Mouse (Mus musculus): ENCODE measurements around the gene Wnt10b. TPM values are rescaled to one million over a fixed set of nuclear protein-coding genes. Genes with fewer than 3 reads are reported as not detected.

The Wnt10b gene
- polyA plus RNA-seq (2015; fragmentation: Illumina TruSeq; extraction: RNeasy Lipid Tissue Mini Kit (QIAGEN cat#74804); ENCODE audit: insufficient read depth, low replicate concordance), result 0.59 TPM

DNA sequence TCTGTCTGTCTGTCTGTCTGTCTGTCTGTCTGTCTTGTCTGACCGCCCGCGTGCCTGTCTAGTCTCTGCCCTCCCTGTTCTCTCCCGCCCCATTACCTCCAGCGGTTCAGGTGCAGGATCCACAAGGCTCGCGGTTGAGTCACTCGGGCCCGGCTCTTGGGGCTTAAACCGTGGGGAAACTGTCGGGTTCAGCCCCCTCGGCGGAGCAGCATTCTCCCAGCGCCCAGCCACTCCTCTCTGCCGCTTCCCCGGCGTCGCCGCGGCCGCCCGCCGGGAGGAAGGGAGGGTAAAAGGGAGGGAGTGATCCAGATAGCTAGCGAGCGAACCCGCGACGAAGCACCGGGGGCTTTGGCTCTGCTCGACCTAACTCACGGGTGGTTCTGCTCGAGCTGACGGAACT is at the start of gene Wnt10b:
Gene Wnt10b (minus strand): TSS at position 389 of the 400 bp plus-strand sequence.

DNA sequence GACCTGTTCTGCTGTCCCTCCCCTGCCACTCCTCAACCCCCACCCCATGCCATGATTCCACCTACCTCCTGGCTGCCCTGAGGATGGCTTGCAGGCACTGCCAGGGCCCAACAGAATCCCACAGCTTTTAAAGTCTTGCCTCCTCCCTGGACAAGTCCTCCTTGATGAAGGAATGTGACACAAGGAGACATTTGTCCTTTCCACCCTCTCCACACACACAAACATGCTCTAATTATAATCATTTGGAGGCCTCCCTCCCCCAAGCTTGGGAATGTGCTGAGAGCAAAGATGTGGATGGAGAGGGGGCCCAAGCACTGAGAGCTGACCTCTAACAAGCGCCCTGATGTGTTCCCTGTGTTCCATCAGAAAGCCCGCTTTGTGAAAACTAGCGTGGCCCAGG is 31.4 kb upstream of the Wnt10b start, which contains the start of gene Ddn:
Gene Ddn (minus strand): TSS at position 101 of the 400 bp plus-strand sequence.

DNA sequence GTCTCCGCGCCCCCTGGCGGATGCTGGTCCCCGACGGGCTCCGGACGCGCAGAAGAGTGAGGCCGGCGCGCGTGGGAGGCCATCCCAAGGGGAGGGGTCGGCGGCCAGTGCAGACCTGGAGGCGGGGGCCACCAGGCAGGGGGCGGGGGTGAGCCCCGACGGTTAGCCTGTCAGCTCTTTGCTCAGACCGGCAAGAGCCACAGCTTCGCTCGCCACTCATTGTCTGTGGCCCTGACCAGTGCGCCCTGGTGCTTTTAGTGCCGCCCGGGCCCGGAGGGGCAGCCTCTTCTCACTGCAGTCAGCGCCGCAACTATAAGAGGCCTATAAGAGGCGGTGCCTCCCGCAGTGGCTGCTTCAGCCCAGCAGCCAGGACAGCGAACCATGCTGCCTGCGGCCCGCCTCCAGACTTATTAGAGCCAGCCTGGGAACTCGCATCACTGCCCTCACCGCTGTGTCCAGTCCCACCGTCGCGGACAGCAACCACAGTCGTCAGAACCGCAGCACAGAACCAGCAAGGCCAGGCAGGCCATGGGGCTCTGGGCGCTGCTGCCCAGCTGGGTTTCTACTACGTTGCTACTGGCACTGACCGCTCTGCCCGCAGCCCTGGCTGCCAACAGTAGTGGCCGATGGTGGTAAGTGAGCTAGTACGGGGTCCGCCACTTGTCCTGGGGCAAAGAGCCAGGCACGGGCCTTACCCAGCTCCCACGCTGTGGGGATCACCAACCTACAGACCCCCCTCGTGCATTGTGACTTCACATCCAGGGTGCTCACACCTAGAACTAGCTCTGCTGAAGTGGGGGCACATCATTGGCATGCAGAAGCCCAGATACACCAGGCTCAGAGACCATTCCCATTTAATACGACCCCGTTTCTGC is 11.9 kb upstream of the Wnt10b start, which contains the start of gene Wnt1:
Gene Wnt1 (plus strand): TSS at position 197 of the 875 bp plus-strand sequence.

DNA sequence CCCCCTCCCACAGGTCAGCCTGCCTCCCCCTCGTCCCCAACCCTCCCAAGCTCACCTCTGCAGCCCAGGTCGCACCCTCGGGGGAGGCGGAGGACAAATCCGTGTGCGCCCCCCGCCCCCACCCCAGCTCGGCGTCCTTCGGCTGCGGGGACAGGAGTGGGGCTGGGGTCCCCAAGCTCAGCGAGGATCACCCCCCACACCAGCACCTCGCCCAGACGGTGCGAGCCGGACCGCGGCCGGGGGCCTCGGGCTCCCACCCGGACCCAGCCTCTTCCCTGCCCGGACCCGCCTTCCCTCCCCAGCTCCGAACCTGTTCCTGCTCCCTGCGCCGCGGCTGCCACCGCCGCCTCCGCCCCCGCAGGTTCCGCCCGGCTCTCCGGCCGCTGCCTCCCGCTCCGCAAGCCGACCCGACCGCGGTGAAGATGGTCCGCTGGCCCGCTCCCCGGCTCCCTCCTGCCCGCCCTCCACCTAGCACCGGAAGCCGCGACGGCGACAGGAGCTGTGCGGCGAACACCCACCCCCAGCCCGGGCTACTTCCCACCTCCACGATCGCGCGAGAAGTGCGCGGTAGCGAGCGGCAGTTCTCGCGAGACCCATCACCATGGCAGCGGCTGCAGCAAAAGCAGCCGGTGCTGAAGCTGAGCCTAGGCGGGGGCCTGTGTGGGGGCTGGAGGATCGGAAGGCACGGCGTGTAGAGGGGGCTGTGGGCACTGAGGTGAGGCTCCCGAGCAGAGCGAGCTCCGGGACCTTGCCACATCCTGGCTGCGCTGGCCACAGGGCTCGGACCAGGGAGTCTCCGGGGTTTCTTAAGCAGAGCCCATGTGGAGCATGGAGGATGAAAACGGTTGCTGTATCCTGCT is 15.1 kb downstream of the Wnt10b start, which contains the start of gene Arf3:
Gene Arf3 (minus strand): TSS at position 545 of the 860 bp plus-strand sequence.

DNA sequence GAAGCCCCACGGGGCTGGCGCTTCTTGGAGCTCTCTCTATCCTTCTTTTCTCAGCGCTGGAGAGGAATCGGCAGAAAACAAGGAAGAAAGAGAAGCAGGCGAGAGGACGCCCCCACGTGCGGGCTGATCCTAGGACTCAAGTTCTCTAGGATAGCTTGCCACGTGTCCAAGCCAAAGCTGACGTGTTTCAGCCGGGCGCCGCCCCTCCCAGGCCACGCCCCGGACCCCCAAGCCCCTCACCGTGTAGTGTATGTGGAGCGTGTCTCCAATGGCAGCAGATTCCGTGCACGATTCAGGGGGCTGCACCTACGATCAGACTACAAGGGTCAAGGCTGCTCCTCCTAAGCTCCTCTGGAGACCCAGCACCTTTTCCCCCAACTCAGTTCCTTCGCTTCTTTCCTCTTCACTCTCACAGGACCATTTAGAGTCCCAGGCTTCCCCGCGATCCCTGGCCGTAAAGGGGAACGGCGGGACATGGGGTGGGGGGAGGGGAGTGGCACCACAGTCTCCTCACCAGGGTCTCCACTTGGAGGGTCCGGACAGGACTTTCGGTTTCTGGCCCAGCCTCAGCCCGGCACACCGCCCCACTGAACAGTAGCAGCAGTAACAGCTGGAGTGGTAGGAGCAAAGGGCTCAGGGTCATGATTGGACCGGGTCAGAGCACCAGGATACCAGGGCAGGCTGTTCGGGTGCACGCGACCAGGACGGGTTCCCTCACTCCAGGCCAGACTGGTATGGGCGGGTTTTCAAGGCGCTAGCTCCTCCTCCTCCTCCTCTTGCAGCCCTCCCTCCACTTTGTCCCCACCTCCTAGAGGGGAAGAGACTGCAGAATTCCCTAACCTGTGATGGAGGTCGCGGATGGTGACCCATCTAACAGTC is 50.3 kb downstream of the Wnt10b start, which contains the start of gene Fkbp11:
Gene Fkbp11 (minus strand): TSS at position 756 of the 879 bp plus-strand sequence.

Other genes with a start within 250 kb of the Wnt10b start
- 76.0 TPM for gene Kansl2, start 243.9 kb downstream of the Wnt10b start, polyA plus RNA-seq (2015; fragmentation: Illumina TruSeq; extraction: RNeasy Lipid Tissue Mini Kit (QIAGEN cat#74804); ENCODE audit: insufficient read depth, low replicate concordance)
- 72.8 TPM for gene Ccnt1, start 207.2 kb downstream of the Wnt10b start, polyA plus RNA-seq (2015; fragmentation: Illumina TruSeq; extraction: RNeasy Lipid Tissue Mini Kit (QIAGEN cat#74804); ENCODE audit: insufficient read depth, low replicate concordance)
- not detected for gene 4930415O20Rik, start 207.1 kb downstream of the Wnt10b start, polyA plus RNA-seq (2015; fragmentation: Illumina TruSeq; extraction: RNeasy Lipid Tissue Mini Kit (QIAGEN cat#74804); ENCODE audit: insufficient read depth, low replicate concordance)
- 13.1 TPM for gene Adcy6, start 168.1 kb downstream of the Wnt10b start, polyA plus RNA-seq (2015; fragmentation: Illumina TruSeq; extraction: RNeasy Lipid Tissue Mini Kit (QIAGEN cat#74804); ENCODE audit: insufficient read depth, low replicate concordance)
- 7.6 TPM for gene Cacnb3, start 147.3 kb downstream of the Wnt10b start, polyA plus RNA-seq (2015; fragmentation: Illumina TruSeq; extraction: RNeasy Lipid Tissue Mini Kit (QIAGEN cat#74804); ENCODE audit: insufficient read depth, low replicate concordance)
- 48.5 TPM for gene Ddx23, start 115.3 kb downstream of the Wnt10b start, polyA plus RNA-seq (2015; fragmentation: Illumina TruSeq; extraction: RNeasy Lipid Tissue Mini Kit (QIAGEN cat#74804); ENCODE audit: insufficient read depth, low replicate concordance)
- gene Rnd1, start 100.7 kb downstream of the Wnt10b start, polyA plus RNA-seq (2015; fragmentation: Illumina TruSeq; extraction: RNeasy Lipid Tissue Mini Kit (QIAGEN cat#74804); ENCODE audit: insufficient read depth, low replicate concordance), result 2.7 TPM
- gene Ccdc65, start 69.9 kb downstream of the Wnt10b start, polyA plus RNA-seq (2015; fragmentation: Illumina TruSeq; extraction: RNeasy Lipid Tissue Mini Kit (QIAGEN cat#74804); ENCODE audit: insufficient read depth, low replicate concordance), result not detected
- 4.8 TPM for gene Fkbp11, start 50.0 kb downstream of the Wnt10b start, polyA plus RNA-seq (2015; fragmentation: Illumina TruSeq; extraction: RNeasy Lipid Tissue Mini Kit (QIAGEN cat#74804); ENCODE audit: insufficient read depth, low replicate concordance)
- gene Arf3, start 14.9 kb downstream of the Wnt10b start, polyA plus RNA-seq (2015; fragmentation: Illumina TruSeq; extraction: RNeasy Lipid Tissue Mini Kit (QIAGEN cat#74804); ENCODE audit: insufficient read depth, low replicate concordance), result 82.2 TPM
- not detected for gene Wnt1, start 11.7 kb upstream of the Wnt10b start, polyA plus RNA-seq (2015; fragmentation: Illumina TruSeq; extraction: RNeasy Lipid Tissue Mini Kit (QIAGEN cat#74804); ENCODE audit: insufficient read depth, low replicate concordance)
- 0.06 TPM for gene Ddn, start 31.3 kb upstream of the Wnt10b start, polyA plus RNA-seq (2015; fragmentation: Illumina TruSeq; extraction: RNeasy Lipid Tissue Mini Kit (QIAGEN cat#74804); ENCODE audit: insufficient read depth, low replicate concordance)
- gene Prkag1, start 53.4 kb upstream of the Wnt10b start, polyA plus RNA-seq (2015; fragmentation: Illumina TruSeq; extraction: RNeasy Lipid Tissue Mini Kit (QIAGEN cat#74804); ENCODE audit: insufficient read depth, low replicate concordance), result 104 TPM
- gene Kmt2d, start 93.1 kb upstream of the Wnt10b start, polyA plus RNA-seq (2015; fragmentation: Illumina TruSeq; extraction: RNeasy Lipid Tissue Mini Kit (QIAGEN cat#74804); ENCODE audit: insufficient read depth, low replicate concordance), result 76.8 TPM
- 18.7 TPM for gene Rhebl1, start 116.4 kb upstream of the Wnt10b start, polyA plus RNA-seq (2015; fragmentation: Illumina TruSeq; extraction: RNeasy Lipid Tissue Mini Kit (QIAGEN cat#74804); ENCODE audit: insufficient read depth, low replicate concordance)
- 0.55 TPM for gene Dhh, start 120.4 kb upstream of the Wnt10b start, polyA plus RNA-seq (2015; fragmentation: Illumina TruSeq; extraction: RNeasy Lipid Tissue Mini Kit (QIAGEN cat#74804); ENCODE audit: insufficient read depth, low replicate concordance)
- 64.6 TPM for gene Lmbr1l, start 140.1 kb upstream of the Wnt10b start, polyA plus RNA-seq (2015; fragmentation: Illumina TruSeq; extraction: RNeasy Lipid Tissue Mini Kit (QIAGEN cat#74804); ENCODE audit: insufficient read depth, low replicate concordance)
- 382 TPM for gene Tuba1b, start 156.4 kb upstream of the Wnt10b start, polyA plus RNA-seq (2015; fragmentation: Illumina TruSeq; extraction: RNeasy Lipid Tissue Mini Kit (QIAGEN cat#74804); ENCODE audit: insufficient read depth, low replicate concordance)
- not detected for gene Gm49450, start 175.4 kb upstream of the Wnt10b start, polyA plus RNA-seq (2015; fragmentation: Illumina TruSeq; extraction: RNeasy Lipid Tissue Mini Kit (QIAGEN cat#74804); ENCODE audit: insufficient read depth, low replicate concordance)
- gene Tuba1a, start 175.6 kb upstream of the Wnt10b start, polyA plus RNA-seq (2015; fragmentation: Illumina TruSeq; extraction: RNeasy Lipid Tissue Mini Kit (QIAGEN cat#74804); ENCODE audit: insufficient read depth, low replicate concordance), result 104 TPM

Measured in spleen, adult 10 weeks (tissue).